Mouse (Mus musculus) CD8-positive naive resting alpha-beta T cell, adult 57 days (primary cell): ENCODE data around the gene Calm5. TPM values are rescaled to one million over a fixed set of nuclear protein-coding genes. Genes with fewer than 3 reads are reported as not detected.

ENCODE experiments used
- total RNA-seq: library from RNA; stranded (reverse); gene quantifications from one replicate; pipeline ENCODE4 v1.2.4, GENCODE M21; 2023

Gene Calm5
- total RNA-seq = not detected

DNA sequence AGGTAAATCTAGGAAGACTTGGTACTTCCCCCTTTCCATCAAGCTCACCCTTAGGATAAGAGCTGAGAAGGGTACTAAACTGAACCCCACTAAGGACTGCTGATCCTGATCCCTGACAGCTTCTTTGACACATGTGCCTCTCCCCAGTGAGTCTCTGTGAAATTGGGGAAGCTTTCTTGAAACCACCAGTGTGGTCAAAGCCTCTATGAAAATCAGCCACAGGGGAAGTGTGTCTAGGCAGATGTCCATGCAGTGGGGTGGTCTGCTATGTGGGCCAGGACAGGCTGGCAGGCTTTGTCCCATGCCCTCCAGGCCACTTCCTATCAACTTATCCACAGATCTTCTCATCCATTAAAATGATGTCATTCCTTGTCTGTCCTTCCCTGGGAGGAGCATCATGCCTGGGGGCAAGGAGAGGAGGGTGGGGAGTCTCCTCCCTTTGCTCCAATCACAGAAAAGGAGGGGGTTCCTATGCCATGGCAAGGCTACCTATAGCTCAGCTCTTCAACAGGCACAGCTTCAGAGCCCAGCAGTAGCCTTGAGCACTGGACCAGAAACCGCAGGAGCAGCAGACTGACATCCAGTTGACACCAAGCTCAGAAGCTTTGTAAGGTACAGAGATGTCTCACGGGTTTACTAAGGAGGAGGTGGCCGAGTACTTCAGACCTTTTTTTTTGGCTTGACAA, at the start of gene Calm5:
Calm5 (plus strand) TSS at position 526 of the 686 bp plus-strand sequence.

DNA sequence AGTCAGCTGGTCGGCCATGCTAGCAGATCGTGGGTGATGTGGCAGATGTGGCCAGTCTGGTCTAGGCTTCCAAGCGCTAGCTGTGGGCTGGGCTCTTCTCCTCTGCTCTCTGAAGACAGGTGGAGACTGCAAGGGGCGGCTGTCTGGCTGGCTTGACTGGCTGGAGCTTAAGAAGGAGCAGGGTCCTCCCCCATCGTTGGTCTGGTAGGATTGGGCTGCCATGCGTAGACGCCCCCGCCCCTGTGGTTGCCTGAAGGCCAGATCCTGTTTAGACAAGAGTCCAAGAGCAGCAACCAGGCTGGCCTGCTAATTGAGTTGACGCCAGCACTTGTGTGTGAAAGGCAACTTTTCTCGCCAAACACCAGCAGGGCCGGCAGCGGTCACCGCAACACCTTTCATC, 49.8 kb upstream of the Calm5 start, which contains the start of gene Calml3:
Calml3 (minus strand) TSS at position 131 of the 400 bp plus-strand sequence.

DNA sequence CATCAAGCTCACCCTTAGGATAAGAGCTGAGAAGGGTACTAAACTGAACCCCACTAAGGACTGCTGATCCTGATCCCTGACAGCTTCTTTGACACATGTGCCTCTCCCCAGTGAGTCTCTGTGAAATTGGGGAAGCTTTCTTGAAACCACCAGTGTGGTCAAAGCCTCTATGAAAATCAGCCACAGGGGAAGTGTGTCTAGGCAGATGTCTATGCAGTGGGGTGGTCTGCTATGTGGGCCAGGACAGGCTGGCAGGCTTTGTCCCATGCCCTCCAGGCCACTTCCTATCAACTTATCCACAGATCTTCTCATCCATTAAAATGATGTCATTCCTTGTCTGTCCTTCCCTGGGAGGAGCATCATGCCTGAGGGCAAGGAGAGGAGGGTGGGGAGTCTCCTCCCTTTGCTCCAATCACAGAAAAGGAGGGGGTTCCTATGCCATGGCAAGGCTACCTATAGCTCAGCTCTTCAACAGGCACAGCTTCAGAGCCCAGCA, 16.6 kb upstream of the Calm5 start, which contains the start of gene Calm4:
Calm4 (plus strand) TSS at position 446 of the 496 bp plus-strand sequence.

Other genes with a start within 250 kb of the Calm5 start
- gene Fam208b, start 243.1 kb upstream of the Calm5 start, total RNA-seq = 91.7 TPM
- 27.6 TPM for gene Asb13, start 220.1 kb upstream of the Calm5 start, total RNA-seq
- not detected for gene Calml3, start 49.9 kb upstream of the Calm5 start, total RNA-seq
- not detected for gene Calm4, start 16.4 kb upstream of the Calm5 start, total RNA-seq
- 41.6 TPM for gene Net1, start 64.0 kb downstream of the Calm5 start, total RNA-seq
- gene Tubal3, start 64.1 kb downstream of the Calm5 start, total RNA-seq = not detected
- gene Ucn3, start 91.2 kb downstream of the Calm5 start, total RNA-seq = not detected
- not detected for gene Akr1c14, start 194.8 kb downstream of the Calm5 start, total RNA-seq